Mouse (Mus musculus) CD4-positive, CD25-positive, alpha-beta regulatory T cell, adult 9 weeks (primary cell): ENCODE measurements around the gene Slc6a16. TPM values are rescaled to one million over a fixed set of nuclear protein-coding genes. Genes with fewer than 3 reads are reported as not detected.

Experiments
- polyA plus RNA-seq: library from polyadenylated mRNA; unstranded; fragments of 100-300 nt; shearing (Covaris generic); gene quantifications from one replicate; pipeline ENCODE4 v1.2.1, GENCODE M21; 2017

The Slc6a16 gene
- polyA plus RNA-seq = not detected

GRCm38 (mm10) chr7:45240633-45241388 lies at the start of gene Slc6a16:
Gene Slc6a16 (plus strand): TSS chr7:45241085.

DNA sequence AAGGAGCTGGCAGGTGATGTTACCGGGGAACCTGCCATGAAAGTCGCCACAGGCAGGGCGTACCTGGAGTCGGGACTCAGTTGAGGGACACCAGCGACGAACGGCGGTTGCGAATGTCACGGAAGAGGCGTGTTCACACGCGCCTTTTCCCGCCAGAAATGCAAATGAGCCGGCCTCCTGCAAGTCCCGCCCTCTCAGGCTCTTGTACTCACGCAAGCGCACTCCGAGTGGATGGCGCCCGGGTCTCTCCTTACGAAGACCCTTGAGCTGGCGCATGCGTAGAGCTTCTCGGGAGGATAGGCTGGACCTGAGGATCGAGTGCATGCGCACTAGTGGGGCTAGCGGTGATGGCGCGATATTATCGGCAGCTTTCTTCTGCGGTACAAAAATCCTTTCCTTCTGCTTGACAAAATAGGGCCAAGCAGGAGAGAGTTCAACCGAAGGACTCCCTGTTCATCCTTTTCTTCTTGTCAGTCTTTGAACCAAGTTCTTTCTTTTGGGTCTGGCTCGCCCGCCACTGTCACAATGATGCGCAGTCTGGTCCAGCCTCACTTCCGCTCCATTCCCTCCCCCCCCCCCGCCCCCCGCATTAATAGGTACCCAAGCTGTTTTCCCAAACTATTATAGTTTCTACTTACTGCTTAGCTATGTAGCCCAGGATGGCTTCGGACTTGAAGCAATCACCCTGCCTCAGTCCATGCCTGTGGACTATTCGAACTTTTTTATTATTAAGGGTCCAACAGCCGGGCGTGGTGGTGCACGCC lies 36.3 kb upstream of the Slc6a16 start, which contains the start of gene Ccdc155:
Ccdc155 (minus strand) TSS at position 513 of the 764 bp plus-strand sequence.

DNA sequence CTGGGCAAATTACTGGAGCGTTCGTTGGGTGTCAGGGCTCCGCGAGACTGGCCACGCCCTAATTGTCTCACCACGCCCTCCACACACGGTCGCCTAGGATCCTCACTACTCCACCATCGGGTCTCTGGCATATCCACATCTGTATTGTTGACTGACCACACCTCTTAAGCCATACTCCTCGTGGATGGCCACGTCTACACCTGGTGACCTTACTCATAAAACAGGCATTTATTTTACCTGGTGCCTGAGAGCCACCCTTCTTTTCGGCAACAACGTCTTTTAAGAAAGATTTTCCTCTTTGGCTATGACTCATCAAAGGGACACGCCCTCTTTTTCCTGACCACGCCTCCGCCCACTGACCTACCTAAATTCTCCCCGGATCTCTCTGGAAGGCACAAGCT lies 29.0 kb upstream of the Slc6a16 start, which contains the start of gene Dkkl1:
Dkkl1 (minus strand) TSS at position 297 of the 401 bp plus-strand sequence.

DNA sequence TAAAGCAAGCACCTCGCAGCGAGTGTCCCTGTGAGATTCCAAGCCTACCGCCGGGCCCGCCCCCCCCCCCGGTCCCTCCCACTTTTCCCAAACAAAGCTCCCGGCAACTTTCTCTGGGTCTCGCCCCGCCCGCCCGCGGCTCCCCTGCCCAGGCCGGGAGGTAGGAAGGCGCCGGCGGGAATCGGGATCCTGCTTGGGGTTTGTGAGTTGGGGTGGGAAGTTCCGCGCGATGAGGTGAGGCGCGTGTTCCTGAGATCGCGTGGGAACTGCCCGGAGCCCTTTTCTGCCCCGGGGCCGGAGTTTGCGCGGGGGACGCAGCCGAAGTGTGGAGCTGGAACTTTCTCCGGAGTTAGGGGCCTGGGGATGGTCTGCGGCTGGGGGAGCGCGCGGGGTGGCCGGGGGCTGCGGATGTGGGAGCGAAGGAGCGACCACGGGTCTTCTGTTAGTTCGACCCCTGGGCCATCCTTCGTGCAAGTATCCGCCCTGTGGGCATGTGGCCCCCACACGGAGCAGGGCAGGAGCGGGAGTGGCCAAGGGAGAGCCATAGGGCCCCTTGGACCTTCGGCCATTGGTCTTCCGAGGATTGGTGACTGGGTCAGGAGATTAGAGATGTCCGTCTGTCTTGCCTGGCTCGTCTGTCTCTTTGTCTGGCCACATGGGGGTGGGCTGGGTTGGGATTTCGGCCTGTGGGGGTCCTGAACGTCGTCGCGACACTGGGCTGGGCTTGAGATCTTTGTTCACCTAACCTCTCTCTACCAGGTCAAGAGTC lies 25.0 kb upstream of the Slc6a16 start, which contains the start of gene Tead2:
Tead2 (plus strand) TSS at position 81 of the 769 bp plus-strand sequence.

DNA sequence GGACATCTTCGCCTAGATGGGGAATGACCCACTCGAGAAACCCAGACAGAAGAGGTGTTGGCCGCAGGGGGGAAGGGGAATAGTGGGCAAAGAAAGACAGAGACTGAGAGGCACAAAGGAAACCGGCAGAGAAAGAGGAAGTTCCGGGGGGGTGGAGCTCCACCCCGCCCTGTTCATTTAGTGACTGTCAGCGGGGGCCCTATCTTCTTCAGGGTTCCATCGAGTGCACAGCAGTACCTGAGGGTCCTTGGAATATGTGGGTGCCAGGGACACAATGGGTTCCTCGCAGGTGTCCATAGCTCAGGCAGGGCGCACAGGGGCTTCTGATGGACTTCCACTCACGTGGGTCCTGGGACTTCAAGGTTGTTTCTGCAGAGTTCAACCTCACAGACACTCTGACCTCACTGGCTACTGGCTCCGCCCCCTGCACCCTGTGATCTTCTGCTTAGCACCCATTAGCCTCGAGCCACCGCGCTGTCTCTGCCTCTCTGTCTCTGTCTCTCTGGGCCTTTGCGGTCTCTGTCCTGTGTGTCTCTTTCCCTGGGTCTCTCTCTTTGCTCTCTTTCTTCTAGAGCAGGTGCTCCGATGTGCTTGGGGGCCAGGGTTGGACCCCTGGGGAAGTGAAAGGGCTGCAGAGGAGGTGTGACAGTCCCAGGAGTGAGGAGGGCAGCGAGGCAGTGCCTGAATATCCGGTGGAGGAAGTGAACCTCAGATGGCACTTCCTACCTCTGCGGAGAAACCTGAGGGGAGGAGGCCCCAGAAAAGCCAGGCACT lies 2.0 kb upstream of the Slc6a16 start, which contains the start of gene Cd37:
Cd37 (minus strand) TSS at position 393 of the 774 bp plus-strand sequence.

GRCm38 (mm10) chr7:45277136-45277760 lies 36.4 kb downstream of the Slc6a16 start, which contains the start of gene Slc6a21:
Gene Slc6a21 (plus strand): TSS chr7:45277513.

Other genes with a start within 250 kb of the Slc6a16 start
- 255 TPM for gene Irf3, start 243.4 kb upstream of the Slc6a16 start, polyA plus RNA-seq
- gene Bcl2l12, start 242.4 kb upstream of the Slc6a16 start, polyA plus RNA-seq = 35.2 TPM
- 22.7 TPM for gene Scaf1, start 224.7 kb upstream of the Slc6a16 start, polyA plus RNA-seq
- 6.3 TPM for gene Rras, start 223.1 kb upstream of the Slc6a16 start, polyA plus RNA-seq
- gene Prr12, start 188.2 kb upstream of the Slc6a16 start, polyA plus RNA-seq = 4.8 TPM
- 148 TPM for gene Nosip, start 178.7 kb upstream of the Slc6a16 start, polyA plus RNA-seq
- 3.3 TPM for gene Prrg2, start 178.4 kb upstream of the Slc6a16 start, polyA plus RNA-seq
- gene Rcn3, start 148.9 kb upstream of the Slc6a16 start, polyA plus RNA-seq = 10.8 TPM
- 2.6 TPM for gene Fcgrt, start 137.2 kb upstream of the Slc6a16 start, polyA plus RNA-seq
- 3,383 TPM for gene Rps11, start 116.6 kb upstream of the Slc6a16 start, polyA plus RNA-seq
- gene Rpl13a, start 112.3 kb upstream of the Slc6a16 start, polyA plus RNA-seq = 3,108 TPM
- gene Gm45713, start 104.9 kb upstream of the Slc6a16 start, polyA plus RNA-seq = not detected
- 292 TPM for gene Flt3l, start 104.7 kb upstream of the Slc6a16 start, polyA plus RNA-seq
- gene Pih1d1, start 86.8 kb upstream of the Slc6a16 start, polyA plus RNA-seq = 59.4 TPM
- 67.0 TPM for gene Aldh16a1, start 86.5 kb upstream of the Slc6a16 start, polyA plus RNA-seq
- gene Slc17a7, start 77.1 kb upstream of the Slc6a16 start, polyA plus RNA-seq = not detected
- gene Gfy, start 61.5 kb upstream of the Slc6a16 start, polyA plus RNA-seq = not detected
- gene Pth2, start 60.1 kb upstream of the Slc6a16 start, polyA plus RNA-seq = not detected
- 0.32 TPM for gene Ccdc155, start 36.2 kb upstream of the Slc6a16 start, polyA plus RNA-seq
- gene Dkkl1, start 28.9 kb upstream of the Slc6a16 start, polyA plus RNA-seq = 16.0 TPM
- gene Tead2, start 25.3 kb upstream of the Slc6a16 start, polyA plus RNA-seq = 2.9 TPM
- gene Cd37, start 2.0 kb upstream of the Slc6a16 start, polyA plus RNA-seq = 598 TPM
- not detected for gene Slc6a21, start 36.4 kb downstream of the Slc6a16 start, polyA plus RNA-seq
- gene Trpm4, start 92.7 kb downstream of the Slc6a16 start, polyA plus RNA-seq = 16.3 TPM
- not detected for gene Hrc, start 94.2 kb downstream of the Slc6a16 start, polyA plus RNA-seq
- not detected for gene Ppfia3, start 125.9 kb downstream of the Slc6a16 start, polyA plus RNA-seq
- gene Lin7b, start 129.5 kb downstream of the Slc6a16 start, polyA plus RNA-seq = not detected
- gene Snrnp70, start 154.7 kb downstream of the Slc6a16 start, polyA plus RNA-seq = 241 TPM
- gene Kcna7, start 164.6 kb downstream of the Slc6a16 start, polyA plus RNA-seq = not detected
- 0.41 TPM for gene Ntf5, start 172.6 kb downstream of the Slc6a16 start, polyA plus RNA-seq
- not detected for gene Lhb, start 179.7 kb downstream of the Slc6a16 start, polyA plus RNA-seq
- 16.5 TPM for gene Gys1, start 193.8 kb downstream of the Slc6a16 start, polyA plus RNA-seq
- 77.4 TPM for gene Ruvbl2, start 197.0 kb downstream of the Slc6a16 start, polyA plus RNA-seq
- 2,511 TPM for gene Ftl1, start 218.8 kb downstream of the Slc6a16 start, polyA plus RNA-seq
- gene Bax, start 225.8 kb downstream of the Slc6a16 start, polyA plus RNA-seq = 228 TPM
- 1.4 TPM for gene Tulp2, start 240.8 kb downstream of the Slc6a16 start, polyA plus RNA-seq
- gene Gm45808, start 245.7 kb downstream of the Slc6a16 start, polyA plus RNA-seq = 0.68 TPM
- 0.88 TPM for gene Dhdh, start 247.7 kb downstream of the Slc6a16 start, polyA plus RNA-seq